Mouse (Mus musculus) stomach, postnatal 0 days (tissue): ENCODE data around the gene Mlana. TPM values are rescaled to one million over a fixed set of nuclear protein-coding genes. Genes with fewer than 3 reads are reported as not detected.

Experiments used
- ATAC-seq: fragments of 200-750 bp; cut with Nextera tagmentation; 2 replicates; pipeline ENCODE4 v1.8.0; 2017; ENCODE audit not compliant: low FRiP score, low TSS enrichment
- DNase-seq: peaks from one replicate; pipeline ENCODE4 v3.0.0-alpha.2; 2016; ENCODE audit warnings: low spot score
- H3K27ac ChIP-seq: fragments of 300-500 bp; sonication (generic); replicated peaks from 2 replicates; pipeline ENCODE4 v1.5.1; 2014; ENCODE audit warnings: mild to moderate bottlenecking, control low read depth
- H3K27me3 ChIP-seq: fragments of 300-500 bp; sonication (generic); 2 replicates; pipeline ENCODE4 v1.6.1; 2014; ENCODE audit warnings: low read length; ENCODE audit not compliant: control insufficient read depth, insufficient read depth
- H3K36me3 ChIP-seq: fragments of 300-500 bp; sonication (generic); 2 replicates; pipeline ENCODE4 v1.6.1; 2014; ENCODE audit warnings: low read length, mixed read lengths; ENCODE audit not compliant: control insufficient read depth, insufficient read depth
- H3K4me1 ChIP-seq: fragments of 300-500 bp; sonication (generic); replicated peaks from 2 replicates; pipeline ENCODE4 v1.6.1; 2014; ENCODE audit warnings: antibody characterized with exemption; ENCODE audit not compliant: control insufficient read depth, insufficient read depth
- H3K4me2 ChIP-seq: fragments of 300-500 bp; sonication (generic); replicated peaks from 2 replicates; pipeline ENCODE4 v1.6.1; 2014; ENCODE audit warnings: low read depth, mild to moderate bottlenecking, control low read depth, moderate library complexity
- H3K4me3 ChIP-seq: fragments of 300-500 bp; sonication (generic); 2 replicates; pipeline ENCODE4 v1.5.1; 2014; ENCODE audit warnings: low read depth, low read length, control low read depth
- H3K9ac ChIP-seq: fragments of 300-500 bp; sonication (generic); 2 replicates; pipeline ENCODE4 v1.6.1; 2014; ENCODE audit warnings: mild to moderate bottlenecking, low read length, control low read depth, mixed read lengths
- H3K9me3 ChIP-seq: fragments of 300-500 bp; sonication (generic); 2 replicates; pipeline ENCODE4 v1.6.1; 2016; ENCODE audit warnings: low read length; ENCODE audit not compliant: control insufficient read depth
- CTCF ChIP-seq: IDR thresholded peaks from 2 replicates; pipeline ENCODE4 v1.5.1; 2016; ENCODE audit warnings: antibody characterized with exemption, low read depth, mild to moderate bottlenecking, moderate library complexity
- EP300 ChIP-seq: optimal IDR thresholded peaks from 2 replicates; pipeline ENCODE3; 2016; ENCODE audit warnings: antibody characterized with exemption
- WGBS: fragments of 180-500 bp; shearing (Covaris S2); extraction: QIAGEN DNeasy Blood & Tissue Kit; methylation state at CpG from one replicate; pipeline ENCODE4 v1.1.7; 2014; 5-methylcytosine and 5-hydroxymethylcytosine counted together
- polyA plus RNA-seq: library from polyadenylated mRNA; unstranded; fragments of >200 nt; fragmentation: Nextera tagmentation; extraction: Ambion mirVana; gene quantifications from 2 replicates; pipeline ENCODE4 v1.2.1, GENCODE M21; 2015

Gene Mlana
- polyA plus RNA-seq, 1 experiment from 2014 or later = not detected

DNA sequence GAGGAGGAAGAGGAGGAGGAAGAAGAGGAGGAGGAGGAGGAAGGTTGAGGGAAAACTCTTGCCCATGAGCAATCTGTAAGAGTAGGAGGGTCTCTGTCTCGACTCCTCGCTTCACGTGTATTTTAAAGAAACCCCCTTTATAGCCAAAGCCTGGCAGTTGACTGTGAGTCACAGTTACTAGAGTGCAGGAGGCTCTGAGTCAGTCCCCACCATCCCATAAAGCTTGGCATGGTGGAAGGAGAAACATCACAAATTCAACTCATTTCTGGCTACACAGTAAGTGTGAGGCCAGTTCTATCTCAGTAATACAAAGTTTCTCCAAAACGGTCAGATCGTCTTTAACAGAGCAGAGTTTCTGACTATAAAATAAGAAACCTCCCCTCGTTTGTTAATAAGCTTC, 27.4 kb upstream of the Mlana start:
- no peak for DNase-seq
- no peaks in the 10 kb centered on the region for H3K9me3 ChIP-seq
- TF ChIP-seq CTCF (no peak), EP300 (no peak)
- no peaks in the 10 kb centered on the region for H3K36me3 ChIP-seq
- ATAC-seq = no peak
- H3K27me3 ChIP-seq = no peaks in the 10 kb centered on the region
- no peak overlapping the region for H3K4me3 ChIP-seq
- 88% methylated on average over 6 of the region's 6 CpGs for WGBS
- no peak overlapping the region for H3K4me2 ChIP-seq
- no peak overlapping the region for H3K9ac ChIP-seq
- no peaks in the 10 kb centered on the region for H3K4me1 ChIP-seq
- no peak overlapping the region for H3K27ac ChIP-seq

DNA sequence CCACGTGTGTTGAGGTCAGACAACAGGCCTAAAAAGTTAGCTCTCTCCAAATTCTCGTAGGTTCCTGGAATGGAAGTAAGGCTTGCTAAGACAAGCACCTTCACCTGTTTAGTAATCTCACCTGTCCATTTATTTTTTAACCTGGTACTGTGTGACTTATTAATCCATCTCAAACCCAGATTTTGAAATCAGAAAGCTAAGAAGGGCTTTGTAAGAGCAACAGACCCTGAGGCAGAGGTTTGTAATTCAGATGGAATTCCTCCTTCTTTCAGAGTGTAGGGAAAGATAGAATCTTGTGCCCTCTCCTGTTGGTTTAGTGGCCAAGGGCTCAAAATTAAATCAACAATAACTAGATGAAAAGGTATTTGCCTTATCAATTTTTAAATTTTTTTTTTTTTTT, 26.5 kb upstream of the Mlana start:
- no peak for ATAC-seq
- H3K4me1 ChIP-seq = no peaks in the 10 kb centered on the region
- TF ChIP-seq CTCF (no peak), EP300 (no peak)
- no peaks in the 10 kb centered on the region for H3K36me3 ChIP-seq
- no peaks in the 10 kb centered on the region for H3K9me3 ChIP-seq
- WGBS = 65% methylated on average over 2 of the region's 2 CpGs
- H3K9ac ChIP-seq = no peak overlapping the region
- H3K27ac ChIP-seq = no peak overlapping the region
- H3K27me3 ChIP-seq = no peaks in the 10 kb centered on the region
- DNase-seq = no peak
- H3K4me3 ChIP-seq = no peak overlapping the region
- H3K4me2 ChIP-seq = no peak overlapping the region

DNA sequence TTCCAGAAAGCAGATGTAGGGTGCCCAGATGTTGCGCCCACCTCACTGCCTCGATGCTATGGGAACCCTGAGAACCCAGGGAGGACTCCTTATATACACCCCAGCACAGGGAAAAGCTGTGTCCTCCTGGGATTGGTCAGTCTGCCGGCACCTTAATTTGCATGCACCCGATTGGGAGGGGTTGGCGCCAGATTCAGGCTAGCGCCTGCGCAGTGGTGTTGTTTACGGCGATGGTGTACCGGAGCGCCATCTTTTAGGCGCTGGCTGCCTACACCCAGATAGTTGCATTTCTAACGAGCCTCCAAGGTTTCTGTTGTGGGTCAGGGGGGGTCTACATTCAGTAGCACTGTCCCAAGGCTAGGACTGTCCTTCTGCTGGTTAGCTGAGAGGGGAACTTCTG, 25.0 kb upstream of the Mlana start:
- ATAC-seq (no peak), DNase-seq (no peak)
- TF ChIP-seq CTCF = no peak
- no peak for TF ChIP-seq EP300
- Histone ChIP-seq H3K9ac (no peak overlapping the region), H3K9me3 (no peaks in the 10 kb centered on the region), H3K4me1 (no peaks in the 10 kb centered on the region), H3K36me3 (no peaks in the 10 kb centered on the region), H3K27ac (no peak overlapping the region), H3K27me3 (no peaks in the 10 kb centered on the region), H3K4me3 (no peak overlapping the region), H3K4me2 (no peak overlapping the region)
- 93% methylated on average over 13 of the region's 13 CpGs for whole genome bisulfite sequencing

DNA sequence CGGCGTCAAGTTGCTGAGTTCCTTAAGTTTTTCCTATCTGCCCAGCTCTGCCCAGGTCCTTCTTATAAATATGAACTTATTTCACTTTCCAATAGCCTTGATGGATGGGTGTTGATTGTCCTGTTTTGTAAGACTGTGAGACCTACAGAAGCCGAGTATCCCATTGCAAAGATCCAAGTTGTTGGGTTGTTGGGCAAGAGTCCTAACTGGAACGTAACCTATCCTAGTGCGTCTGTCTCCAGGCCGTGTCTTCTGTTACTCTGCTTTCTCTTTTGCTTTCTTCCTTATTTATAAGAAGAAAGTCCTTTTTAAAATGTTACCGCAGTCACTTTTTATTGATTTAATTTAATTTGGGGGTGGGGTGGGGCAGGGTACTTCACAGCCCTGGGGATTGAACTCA, 22.7 kb upstream of the Mlana start:
- Histone ChIP-seq H3K27ac (peak overlapping the region; percentile 71), H3K9me3 (no peaks in the 10 kb centered on the region), H3K9ac (no peak overlapping the region), H3K36me3 (no peaks in the 10 kb centered on the region), H3K4me3 (no peak overlapping the region), H3K4me2 (no peak overlapping the region), H3K27me3 (no peaks in the 10 kb centered on the region), H3K4me1 (no peaks in the 10 kb centered on the region)
- no peak for ATAC-seq
- WGBS = 88% methylated on average over 7 of the region's 7 CpGs
- TF ChIP-seq CTCF (no peak), EP300 (no peak)
- DNase-seq = no peak

DNA sequence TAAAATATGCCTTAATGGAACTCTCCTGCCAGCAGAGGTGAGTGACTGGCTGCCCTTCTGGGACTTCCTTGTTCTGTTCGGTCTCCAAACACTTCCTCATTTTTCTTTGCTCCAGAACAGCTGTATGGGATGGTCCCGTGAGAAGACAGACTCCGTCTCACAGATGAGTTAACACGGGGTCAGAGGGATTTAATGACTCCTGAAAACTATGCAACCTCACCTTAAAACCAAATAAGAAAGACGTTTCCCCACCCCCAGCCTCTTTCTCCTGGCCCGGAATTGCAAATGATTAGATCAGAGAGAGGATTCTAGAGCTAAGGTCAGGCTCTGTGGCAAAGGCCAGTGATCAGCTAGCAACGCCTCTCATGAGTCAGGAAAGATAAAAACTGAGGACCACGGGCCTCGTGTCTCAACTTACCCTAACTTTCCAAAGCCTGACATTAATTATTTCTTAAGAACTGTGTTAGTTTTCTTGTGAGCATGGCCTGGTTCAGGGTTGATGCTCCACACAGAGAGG, 22.0 kb upstream of the Mlana start:
- Histone ChIP-seq H3K4me1 (no peaks in the 10 kb centered on the region), H3K4me2 (no peak overlapping the region), H3K27ac (peak overlapping the region; percentile 63; the same call in 1 of the 2 replicates), H3K4me3 (no peak overlapping the region), H3K9me3 (no peaks in the 10 kb centered on the region), H3K9ac (no peak overlapping the region), H3K36me3 (no peaks in the 10 kb centered on the region), H3K27me3 (no peaks in the 10 kb centered on the region)
- WGBS = 31% methylated on average over 9 of the region's 9 CpGs
- DNase-seq (peak; percentile 59), ATAC-seq (peak; percentile 58)
- TF ChIP-seq CTCF (no peak), EP300 (no peak)

DNA sequence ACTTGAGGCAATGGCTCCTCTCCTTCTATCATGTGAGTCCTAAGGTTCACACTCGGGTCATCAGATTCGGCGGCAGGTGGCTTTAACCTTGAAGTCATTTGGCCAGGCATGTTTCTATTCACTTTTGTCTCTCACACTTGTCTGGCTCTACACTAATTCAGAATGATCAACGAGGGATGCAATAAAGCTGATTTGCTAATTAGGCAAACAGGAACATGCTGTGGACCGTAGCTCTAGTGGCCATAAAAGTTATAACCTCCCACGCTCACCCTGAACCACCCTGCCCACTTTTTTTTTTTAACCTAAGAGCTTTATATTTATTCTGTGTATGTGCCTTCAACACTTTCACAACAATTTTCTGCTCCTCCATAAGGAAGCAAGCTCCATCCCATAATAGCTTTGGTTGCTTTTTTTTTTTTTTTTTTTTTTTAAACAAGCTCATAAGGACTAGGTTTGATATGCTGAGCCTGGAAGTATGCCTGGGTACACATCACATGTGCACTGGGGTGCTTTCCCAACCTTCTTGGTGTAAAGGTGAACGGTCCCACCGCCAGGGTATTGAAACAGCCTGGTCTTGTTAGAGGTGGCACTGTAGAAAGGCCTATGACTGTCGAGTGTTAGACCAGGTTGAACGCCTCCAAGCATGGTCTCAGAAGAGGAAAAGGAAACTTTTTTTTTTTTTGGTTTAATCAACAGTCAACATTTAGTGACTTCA, 21.0 kb upstream of the Mlana start:
- TF ChIP-seq CTCF = 0 out of 2 replicates have a peak, but pooled peaks have one; percentile 2
- TF ChIP-seq EP300 = no peak
- H3K9ac ChIP-seq = no peak overlapping the region
- no peaks in the 10 kb centered on the region for H3K9me3 ChIP-seq
- no peak overlapping the region for H3K4me3 ChIP-seq
- no peaks in the 10 kb centered on the region for H3K36me3 ChIP-seq
- DNase-seq (peak; percentile 81), ATAC-seq (peak; percentile 89)
- H3K4me1 ChIP-seq = no peaks in the 10 kb centered on the region
- H3K27me3 ChIP-seq = no peaks in the 10 kb centered on the region
- 81% methylated on average over 10 of the region's 10 CpGs for WGBS
- peak overlapping the region; percentile 36; the same call in 1 of the 2 replicates for H3K27ac ChIP-seq
- H3K4me2 ChIP-seq = no peak overlapping the region
